ENCODE assay signal across 15 mouse cellular contexts in the genomic region with DNA sequence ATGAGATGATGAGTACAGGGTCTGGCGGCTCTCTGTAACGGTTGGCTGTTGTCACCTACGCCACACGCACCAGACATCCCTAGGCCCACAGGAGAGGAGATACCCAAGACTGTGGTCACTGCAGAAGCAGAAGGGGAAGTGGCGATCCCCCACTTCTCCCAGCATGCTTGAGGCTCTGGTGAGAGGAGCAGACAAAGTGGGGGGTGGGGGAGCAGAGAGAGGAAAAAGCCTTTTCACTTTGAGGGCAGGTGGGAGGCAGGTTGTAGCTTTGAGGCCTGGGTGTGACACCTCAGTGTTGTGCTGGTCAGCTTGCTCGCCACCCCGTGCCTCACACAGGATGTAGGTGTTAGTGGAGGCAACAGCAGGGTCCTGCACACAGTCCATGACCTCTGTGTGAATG. TPM values are rescaled to one million over a fixed set of nuclear protein-coding genes. Genes with fewer than 3 reads are reported as not detected.
A peak's percentile ranks its signal among the peaks of the same experiment; 100 is the strongest.
DNase-seq lines count a peak whose midpoint lies in the region; ATAC-seq and TF ChIP-seq lines count a peak whose summit lies in the region.
"Had no signal": no experiment of that assay in that cellular context is flagged by ENCODE, and none has a peak within 500 bp of the region (broad histone marks: within the 10 kb centered on the region; RNA-seq: fewer than 3 reads in every experiment).

No protein-coding gene starts in this region.

- no peaks in the 10 kb centered on the region for H3K4me1 ChIP-seq in lung, adult 2 months (ENCODE audit: control insufficient read depth, insufficient read depth, low read length)
- H3K4me1 ChIP-seq in neural tube, embryonic 15.5 days: no peaks in the 10 kb centered on the region
- H3K4me1 ChIP-seq in hindbrain, embryonic 11.5 days (replicated peaks; ENCODE audit: control insufficient read depth, insufficient read depth, low read length): no peaks in the 10 kb centered on the region
- H3K4me1 ChIP-seq: limb, embryonic 12.5 days had no signal

- H3K36me3 ChIP-seq in neural tube, embryonic 15.5 days: no peaks in the 10 kb centered on the region
- no peaks in the 10 kb centered on the region for H3K36me3 ChIP-seq in hindbrain, embryonic 11.5 days (ENCODE audit: control insufficient read depth, insufficient read depth, low read length)
- H3K36me3 ChIP-seq: limb, embryonic 12.5 days had no signal

- no peaks in the 10 kb centered on the region for H3K9me3 ChIP-seq in neural tube, embryonic 15.5 days (replicated peaks)
- no peaks in the 10 kb centered on the region for H3K9me3 ChIP-seq in hindbrain, embryonic 11.5 days (ENCODE audit: control insufficient read depth, low read length)
- H3K9me3 ChIP-seq: limb, embryonic 12.5 days had no signal

- no peak overlapping the region for H3K4me2 ChIP-seq in neural tube, embryonic 15.5 days
- no peak overlapping the region for H3K4me2 ChIP-seq in hindbrain, embryonic 11.5 days (replicated peaks; ENCODE audit: low read depth, low read length)
- H3K4me2 ChIP-seq: limb, embryonic 12.5 days had no signal

- peak; percentile 89 for ATAC-seq in common myeloid progenitor, adult 5-6 weeks (replicated peaks; ENCODE audit: low read depth, poor library complexity, severe bottlenecking)
- peak; percentile 60 for ATAC-seq in neutrophil, adult 5-6 weeks (ENCODE audit: extremely low read depth, insufficient number of reproducible peaks, low FRiP score, poor library complexity, severe bottlenecking)
- no peak for ATAC-seq in neural tube, embryonic 15.5 days (ENCODE audit: low FRiP score)
- no peak for ATAC-seq in hindbrain, embryonic 11.5 days (ENCODE audit: low FRiP score)

- H3K4me3 ChIP-seq in lung, adult 2 months (replicated peaks; ENCODE audit: extremely low read depth, low read depth, low read length): no peak overlapping the region
- H3K4me3 ChIP-seq in neural tube, embryonic 15.5 days (replicated peaks): no peak overlapping the region
- H3K4me3 ChIP-seq in hindbrain, embryonic 11.5 days (ENCODE audit: low read depth, low read length): no peak overlapping the region
- H3K4me3 ChIP-seq: limb, embryonic 12.5 days had no signal

- H3K9ac ChIP-seq in neural tube, embryonic 15.5 days (replicated peaks): no peak overlapping the region
- no peak overlapping the region for H3K9ac ChIP-seq in hindbrain, embryonic 11.5 days (ENCODE audit: low read depth, low read length)
- H3K9ac ChIP-seq: limb, embryonic 12.5 days had no signal

- no peak for TF ChIP-seq POLR2A in lung, adult 2 months (IDR thresholded peaks at IDR 0.05; ENCODE audit: borderline replicate concordance, extremely low read depth, low read depth, low read length)

- no peak overlapping the region for H3K27ac ChIP-seq in neural tube, embryonic 15.5 days (replicated peaks)
- no peak overlapping the region for H3K27ac ChIP-seq in hindbrain, embryonic 11.5 days (ENCODE audit: low read depth, low read length)
- H3K27ac ChIP-seq: limb, embryonic 12.5 days had no signal

- no peak for TF ChIP-seq CTCF in lung, adult 2 months (IDR thresholded peaks at IDR 0.05; ENCODE audit: insufficient read depth, low read length)

- H3K27me3 ChIP-seq in neural tube, embryonic 15.5 days (replicated peaks): no peaks in the 10 kb centered on the region
- H3K27me3 ChIP-seq in hindbrain, embryonic 11.5 days (ENCODE audit: control insufficient read depth, insufficient read depth, low read length): no peaks in the 10 kb centered on the region
- H3K27me3 ChIP-seq: limb, embryonic 12.5 days had no signal

- 63% methylated on average over 7 of the region's 7 CpGs for WGBS in lung, adult 2 months
- WGBS in neural tube, embryonic 15.5 days: 75% methylated on average over 7 of the region's 7 CpGs
- WGBS in hindbrain, embryonic 11.5 days: 87% methylated on average over 7 of the region's 7 CpGs

- peak; percentile 48 for DNase-seq in lung, postnatal 36 days
- DNase-seq in lung, adult 2 months: no peak
- peak; percentile 32 to 47 for DNase-seq in thymus, postnatal 36 days
- no peak for DNase-seq in T-cell, adult 2 months (ENCODE audit: low spot score)
- no peak for DNase-seq in hindbrain, embryonic 11.5 days (ENCODE audit: low spot score)
- DNase-seq: cerebellum, adult 8-10 months; embryo, embryonic 11 days; heart, postnatal 14 days; kidney, postnatal 10 days; lung, postnatal 10 days had no signal

RNA-seq across cellular contexts. Expression of a gene that starts 25.9 kb away (rescaled TPM):
- 0.50 and 0.56 TPM in 2 replicates for polyA plus RNA-seq in lung, adult 2 months (2012; rRNA removed)
- 0.34 TPM in 1 of 2 replicates, not detected in the other for total RNA-seq in common myeloid progenitor, adult 5-6 weeks (2017)
- total RNA-seq in neutrophil, adult 5-6 weeks (2017): 0.12 and 1.8 TPM in 2 replicates
- polyA plus RNA-seq in neural tube, embryonic 15.5 days (2015; fragmentation: Nextera tagmentation; extraction: Ambion mirVana): 0.04 and 0.23 TPM in 2 replicates
- polyA plus RNA-seq in hindbrain, embryonic 11.5 days (2014; fragmentation: Nextera tagmentation; extraction: Ambion mirVana): not detected in 2 replicates
- total RNA-seq: left cerebral cortex, adult 18-20 months had no signal
- polyA plus RNA-seq: limb, embryonic 12.5 days had no signal

RNA-seq across cellular contexts. Expression of a gene that starts 26.1 kb away (rescaled TPM):
- 186 and 243 TPM in 2 replicates for polyA plus RNA-seq in lung, adult 2 months (2012; rRNA removed)
- total RNA-seq in common myeloid progenitor, adult 5-6 weeks (2017): 1.1 and 3.2 TPM in 2 replicates
- not detected in 2 replicates for total RNA-seq in neutrophil, adult 5-6 weeks (2017)
- polyA plus RNA-seq in neural tube, embryonic 15.5 days (2015; fragmentation: Nextera tagmentation; extraction: Ambion mirVana): 4.3 and 8.2 TPM in 2 replicates
- 0.36 and 0.54 TPM in 2 replicates for polyA plus RNA-seq in hindbrain, embryonic 11.5 days (2014; fragmentation: Nextera tagmentation; extraction: Ambion mirVana)

RNA-seq across cellular contexts. Expression of a gene that starts 50.8 kb away (rescaled TPM):
- polyA plus RNA-seq in lung, adult 2 months (2012; rRNA removed): 20.6 and 25.0 TPM in 2 replicates
- total RNA-seq in common myeloid progenitor, adult 5-6 weeks (2017): 3.0 and 4.1 TPM in 2 replicates
- 44.3 and 62.5 TPM in 2 replicates for total RNA-seq in neutrophil, adult 5-6 weeks (2017)
- polyA plus RNA-seq in neural tube, embryonic 15.5 days (2015; fragmentation: Nextera tagmentation; extraction: Ambion mirVana): 0.08 and 0.19 TPM in 2 replicates
- not detected in 2 replicates for polyA plus RNA-seq in hindbrain, embryonic 11.5 days (2014; fragmentation: Nextera tagmentation; extraction: Ambion mirVana)
- polyA plus RNA-seq: limb, embryonic 12.5 days had no signal

RNA-seq across cellular contexts. Expression of a gene that starts 57.0 kb away (rescaled TPM):
- polyA plus RNA-seq in lung, adult 2 months (2012; rRNA removed): 41.3 and 45.2 TPM in 2 replicates
- total RNA-seq in common myeloid progenitor, adult 5-6 weeks (2017): 9.0 and 13.3 TPM in 2 replicates
- total RNA-seq in neutrophil, adult 5-6 weeks (2017): 5.8 and 7.1 TPM in 2 replicates
- polyA plus RNA-seq in neural tube, embryonic 15.5 days (2015; fragmentation: Nextera tagmentation; extraction: Ambion mirVana): 13.8 and 14.0 TPM in 2 replicates
- polyA plus RNA-seq in hindbrain, embryonic 11.5 days (2014; fragmentation: Nextera tagmentation; extraction: Ambion mirVana): 6.5 and 7.4 TPM in 2 replicates

RNA-seq across cellular contexts. Expression of a gene that starts 57.7 kb away (rescaled TPM):
- polyA plus RNA-seq in lung, adult 2 months (2012; rRNA removed): 2.4 and 3.1 TPM in 2 replicates
- 5.8 and 6.8 TPM in 2 replicates for total RNA-seq in common myeloid progenitor, adult 5-6 weeks (2017)
- total RNA-seq in neutrophil, adult 5-6 weeks (2017): 5.2 and 5.6 TPM in 2 replicates
- polyA plus RNA-seq in neural tube, embryonic 15.5 days (2015; fragmentation: Nextera tagmentation; extraction: Ambion mirVana): 6.4 and 6.6 TPM in 2 replicates
- 12.3 and 13.3 TPM in 2 replicates for polyA plus RNA-seq in hindbrain, embryonic 11.5 days (2014; fragmentation: Nextera tagmentation; extraction: Ambion mirVana)

Comparison
In these comparisons a context has a peak if more than half of its experiments do, and no peak if none do; other contexts are left out.
1. DNase-seq: peak in lung, postnatal 36 days (single experiment) and thymus, postnatal 36 days (2 of 2); none in lung, adult 2 months (single experiment), T-cell, adult 2 months (single experiment) and hindbrain, embryonic 11.5 days (single experiment).
2. ATAC-seq: peak in common myeloid progenitor, adult 5-6 weeks (single experiment) and neutrophil, adult 5-6 weeks (single experiment); none in neural tube, embryonic 15.5 days (single experiment) and hindbrain, embryonic 11.5 days (single experiment).
3. RNA of a gene that starts 26.1 kb away (polyA plus RNA-seq): 186 to 243 TPM in lung, adult 2 months; 4.3 to 8.2 TPM in neural tube, embryonic 15.5 days and 0.36 to 0.54 TPM in hindbrain, embryonic 11.5 days; every median in the first group is over 10 times any median in the second.
4. RNA of a gene that starts 50.8 kb away (polyA plus RNA-seq): 20.6 to 25.0 TPM in lung, adult 2 months; 0.08 to 0.19 TPM in neural tube, embryonic 15.5 days and not detected in hindbrain, embryonic 11.5 days; every median in the first group is over 10 times any median in the second.